Mouse (Mus musculus) urinary bladder, postnatal 14 days (tissue): ENCODE results near the gene Oprd1.

Experiments used
- DNase-seq: peaks from one replicate; pipeline ENCODE4 v3.0.0; 2021; ENCODE audit warnings: low spot score

The Oprd1 gene

DNA sequence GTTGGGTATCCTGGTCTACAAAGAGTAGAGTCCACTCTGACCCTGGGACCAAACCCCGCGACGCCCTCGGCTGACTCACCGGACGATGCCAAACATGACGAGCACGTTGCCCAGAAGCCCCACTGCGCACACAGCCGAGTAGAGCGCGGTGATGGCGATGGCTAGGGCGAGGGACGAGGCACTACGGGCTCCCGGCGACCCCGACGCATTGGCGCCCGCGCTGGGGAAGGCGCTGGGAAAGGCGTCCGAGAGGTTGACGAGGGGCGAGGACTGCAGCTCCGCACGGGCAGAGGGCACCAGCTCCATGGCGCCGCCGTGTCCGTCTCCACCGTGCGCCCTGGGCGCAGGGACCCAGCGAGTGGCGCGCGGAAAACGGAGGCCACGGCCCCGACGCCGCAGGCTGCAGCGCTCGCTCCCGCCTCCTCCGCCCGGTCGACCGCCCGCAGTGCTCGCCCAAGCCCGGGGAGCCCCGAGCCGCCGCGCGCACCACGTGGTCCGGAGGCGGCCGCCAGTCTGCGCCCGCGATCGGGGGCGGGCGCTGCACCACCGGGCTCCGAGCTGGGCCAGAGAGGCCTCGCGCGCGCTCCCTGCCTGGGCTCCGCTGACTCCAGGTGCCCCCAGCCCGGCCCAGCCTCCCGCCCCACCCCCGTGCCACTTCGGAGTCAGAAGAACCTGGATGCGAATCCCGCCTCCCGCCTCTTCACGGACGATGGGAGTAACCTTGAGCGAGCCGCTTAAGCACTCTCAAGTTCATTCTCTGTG, at the start of gene Oprd1:
TSS of gene Oprd1 (minus strand) at position 407 of the 762 bp plus-strand sequence.
- DNase-seq = no peak

DNA sequence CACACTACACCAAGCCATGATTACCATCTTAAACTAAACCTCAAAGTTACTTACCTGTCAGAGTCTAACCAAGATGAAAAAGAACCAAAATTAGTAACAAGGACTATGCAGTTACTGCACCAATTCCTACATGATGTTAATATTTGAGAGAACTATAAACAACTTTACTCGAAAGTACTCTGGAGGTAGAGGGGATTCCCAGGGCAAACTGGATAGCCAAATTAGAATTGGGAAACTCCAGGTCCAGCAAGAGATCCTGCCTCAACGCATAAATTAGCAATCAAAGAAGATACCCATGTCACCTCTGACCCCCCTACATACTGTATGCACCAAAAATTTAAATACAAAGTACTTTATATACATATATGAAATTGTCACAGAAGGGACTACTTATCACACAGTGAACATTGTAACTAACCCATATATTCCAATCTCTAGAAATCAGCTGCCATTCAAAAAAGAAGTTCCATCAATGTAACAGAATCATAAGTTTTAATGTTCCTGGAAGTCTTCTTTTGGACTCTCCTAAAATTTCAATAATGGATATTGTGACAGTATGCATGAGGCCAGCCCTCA, 43.6 kb upstream of the Oprd1 start:
- DNase-seq = no peak

DNA sequence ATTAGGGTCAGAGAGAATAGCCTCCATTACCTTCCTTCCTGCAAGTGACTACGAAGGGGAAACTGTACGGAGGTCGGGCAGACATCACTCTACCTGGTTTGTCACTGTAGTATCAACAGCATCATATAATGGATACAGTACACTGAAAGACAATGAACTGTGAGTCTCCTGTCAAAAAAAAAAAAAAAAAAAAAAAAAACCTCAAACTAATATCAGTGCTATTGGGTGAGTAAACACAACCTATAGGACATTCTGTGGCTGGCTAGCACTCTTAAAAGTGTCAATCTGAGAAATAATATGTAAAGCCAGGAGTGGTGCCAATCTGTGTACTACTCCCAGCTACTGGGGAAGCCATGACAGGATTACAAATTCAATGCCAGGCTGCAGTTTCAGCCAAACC, 38.9 kb upstream of the Oprd1 start:
- DNase-seq = no peak

DNA sequence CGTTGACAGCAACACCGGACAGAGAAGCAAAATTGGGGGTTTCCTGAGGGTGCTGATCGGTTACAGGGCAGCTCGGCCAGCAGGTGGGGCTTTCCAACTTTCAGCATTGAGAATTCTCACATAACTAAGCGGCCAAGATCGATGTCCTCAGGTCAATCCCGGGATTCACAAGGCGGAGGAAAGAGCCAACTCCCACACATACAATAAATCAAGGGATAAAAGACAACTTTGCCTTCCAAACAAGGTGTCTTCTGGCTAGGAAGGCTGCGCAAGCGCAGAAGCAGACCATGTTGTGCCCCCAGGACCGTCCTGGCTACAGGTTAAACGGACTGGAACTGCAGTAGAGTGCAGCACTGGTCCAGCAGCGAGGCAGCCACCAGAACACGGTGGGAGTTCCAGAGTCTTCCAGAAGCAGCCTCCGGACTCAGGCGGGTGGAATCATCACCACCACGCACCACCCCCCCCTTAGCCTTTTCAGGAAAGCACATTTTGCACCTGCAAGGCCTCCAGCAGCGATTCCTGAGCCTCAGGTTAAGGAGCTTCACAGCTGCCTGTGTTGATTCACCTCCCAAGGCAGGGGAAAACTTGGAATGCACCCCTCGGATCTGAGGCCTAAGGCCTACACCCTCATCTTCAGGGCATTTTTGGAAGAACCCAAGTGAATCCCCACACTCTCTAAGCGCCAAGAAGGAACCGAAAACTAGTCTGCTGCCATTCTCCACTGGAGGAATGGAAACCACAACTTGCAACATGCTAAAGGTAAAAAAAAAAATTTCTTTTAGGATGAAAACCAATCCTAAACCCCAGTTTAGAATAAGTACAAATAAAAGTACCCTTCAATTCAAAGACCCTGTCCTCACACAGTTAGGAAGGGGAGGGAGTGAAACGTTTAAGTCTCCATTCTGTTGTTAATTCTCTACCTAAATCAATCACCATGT, 37.7 kb upstream of the Oprd1 start:
- DNase-seq = no peak

DNA sequence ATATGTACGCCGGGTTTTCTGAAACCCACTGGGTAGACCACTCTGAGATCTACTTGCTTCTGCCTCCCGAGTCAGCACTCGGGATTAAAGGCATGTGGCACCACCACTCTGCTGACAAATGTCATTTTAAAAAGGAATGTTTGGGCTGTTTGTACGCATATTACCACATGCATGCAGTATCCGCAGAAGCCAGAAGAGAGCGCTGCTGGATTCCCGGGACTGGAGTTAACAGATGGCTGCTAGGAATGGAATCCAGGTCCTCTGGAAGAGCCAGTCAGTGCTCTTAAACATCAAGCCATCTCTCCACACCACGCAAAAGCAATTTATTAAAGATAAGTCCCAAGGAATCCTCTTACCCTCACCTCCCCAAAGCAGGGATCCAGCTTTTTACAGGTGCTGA, 36.4 kb upstream of the Oprd1 start:
- peak; percentile 57 for DNase-seq

DNA sequence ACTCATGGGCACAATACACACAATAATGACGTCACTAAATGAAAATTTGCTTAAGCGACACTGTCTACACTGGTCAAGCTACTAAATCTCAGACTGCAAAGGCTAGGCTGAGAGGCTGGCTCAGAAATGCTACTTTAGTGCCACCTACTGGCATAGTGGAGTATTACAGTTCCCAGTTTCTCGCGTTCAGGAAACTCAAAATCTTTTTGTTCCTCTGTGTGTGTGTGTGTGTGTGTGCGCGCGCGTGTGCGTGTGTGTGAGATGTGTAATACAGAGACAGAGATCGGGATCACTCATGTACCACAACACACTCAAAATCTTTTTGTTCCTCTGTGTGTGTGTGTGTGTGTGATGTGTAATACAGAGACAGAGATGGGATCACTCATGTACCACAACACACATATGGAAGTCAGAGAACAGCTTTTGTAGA, 34.4 kb upstream of the Oprd1 start:
- DNase-seq = peak; percentile 67

DNA sequence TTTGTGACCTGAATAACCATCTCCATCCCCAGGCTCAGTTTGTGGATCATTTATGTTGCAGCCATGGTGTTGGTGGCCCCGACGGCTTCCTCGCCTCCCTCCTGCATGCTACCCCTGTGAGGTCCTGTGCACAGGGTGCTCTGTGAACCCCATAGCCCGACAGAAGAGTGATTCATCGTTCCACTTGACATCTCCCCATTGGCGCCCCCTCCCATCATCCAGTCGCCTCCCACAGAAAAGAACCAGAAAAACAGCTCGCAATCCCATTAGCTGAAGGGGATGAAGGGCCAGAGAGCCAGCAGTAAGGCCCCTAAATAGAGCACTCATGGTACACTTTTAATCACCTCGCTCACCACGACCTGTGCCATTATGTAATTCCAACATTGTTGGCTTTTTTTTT, 32.2 kb upstream of the Oprd1 start:
- DNase-seq = no peak

DNA sequence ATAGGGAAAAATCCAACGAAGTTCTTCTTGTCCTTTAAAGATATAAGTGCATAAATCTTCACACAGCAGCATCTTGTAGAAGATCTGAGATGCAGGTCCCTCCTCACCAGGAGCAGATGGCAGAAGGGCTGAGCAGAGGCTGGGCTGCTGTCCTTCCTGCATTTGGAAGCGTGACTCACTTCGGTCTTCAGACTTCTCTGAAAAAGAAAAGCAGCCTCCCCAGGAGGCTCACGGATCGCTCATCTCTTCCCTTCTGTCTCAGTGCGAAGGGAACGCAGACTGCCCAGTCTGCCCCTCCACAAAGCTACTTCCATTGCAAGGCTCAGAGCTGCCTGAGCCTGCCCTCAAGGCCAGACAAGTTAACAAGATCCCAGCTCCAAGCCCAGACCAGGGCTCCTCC, 26.6 kb upstream of the Oprd1 start:
- DNase-seq = no peak

DNA sequence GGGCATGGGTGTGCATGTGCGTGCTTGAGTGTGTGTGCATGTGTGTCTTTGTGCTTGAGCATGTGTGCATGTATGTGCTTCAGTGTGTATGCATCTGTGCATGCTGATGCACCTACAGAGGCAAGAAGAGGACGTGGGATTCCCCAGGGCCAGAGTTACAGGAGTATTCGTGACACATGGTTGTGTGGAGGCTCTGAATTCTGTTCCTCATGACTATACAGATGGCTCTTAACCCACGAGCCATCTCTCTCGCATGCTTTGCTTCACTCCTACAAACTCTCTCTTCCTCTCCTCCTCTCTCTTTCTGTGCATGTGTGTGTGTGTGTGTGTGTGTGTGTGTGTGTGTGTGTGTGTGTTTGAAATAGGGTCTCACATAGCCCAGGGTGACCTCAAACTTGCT, 25.5 kb upstream of the Oprd1 start:
- DNase-seq = no peak

DNA sequence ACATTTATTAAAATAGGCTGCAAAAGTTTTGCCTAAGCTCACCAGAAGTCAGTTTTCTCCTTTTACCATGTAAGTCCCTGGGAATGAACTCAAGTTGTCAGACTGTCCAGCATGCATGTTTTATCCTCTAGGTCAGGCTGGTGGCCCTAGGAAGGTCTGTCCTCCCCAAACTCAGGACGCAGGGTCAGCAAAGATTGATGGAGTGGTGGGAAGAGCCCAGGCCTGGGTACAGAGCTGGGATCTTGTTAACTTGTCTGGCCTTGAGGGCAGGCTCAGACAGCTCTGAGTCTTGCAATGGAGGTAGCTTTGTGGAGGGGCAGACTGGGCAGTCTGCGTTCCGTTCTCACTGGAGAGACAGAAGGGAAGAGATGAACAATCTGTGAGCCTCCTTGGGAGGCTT, 25.0 kb upstream of the Oprd1 start:
- DNase-seq = no peak

DNA sequence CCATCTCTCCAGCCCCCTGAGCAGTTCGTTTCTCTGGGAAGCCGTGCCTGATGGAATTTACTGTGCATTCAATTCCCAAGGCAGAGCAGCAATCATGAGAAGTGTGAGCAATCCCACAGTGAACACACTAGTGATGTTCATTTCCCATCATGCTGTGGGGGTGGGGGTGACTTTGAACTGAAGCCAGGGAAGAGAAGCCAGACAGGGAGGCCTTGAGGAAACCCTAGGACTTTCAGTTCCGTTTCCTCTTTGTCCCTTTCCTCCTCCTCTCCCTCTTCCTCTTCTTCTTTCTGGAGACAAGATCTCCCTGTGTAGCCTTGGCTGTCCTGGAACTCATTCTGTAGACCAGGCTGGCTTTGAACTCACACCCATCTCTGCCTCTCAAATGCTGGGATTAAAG, 23.1 kb upstream of the Oprd1 start:
- DNase-seq = no peak

DNA sequence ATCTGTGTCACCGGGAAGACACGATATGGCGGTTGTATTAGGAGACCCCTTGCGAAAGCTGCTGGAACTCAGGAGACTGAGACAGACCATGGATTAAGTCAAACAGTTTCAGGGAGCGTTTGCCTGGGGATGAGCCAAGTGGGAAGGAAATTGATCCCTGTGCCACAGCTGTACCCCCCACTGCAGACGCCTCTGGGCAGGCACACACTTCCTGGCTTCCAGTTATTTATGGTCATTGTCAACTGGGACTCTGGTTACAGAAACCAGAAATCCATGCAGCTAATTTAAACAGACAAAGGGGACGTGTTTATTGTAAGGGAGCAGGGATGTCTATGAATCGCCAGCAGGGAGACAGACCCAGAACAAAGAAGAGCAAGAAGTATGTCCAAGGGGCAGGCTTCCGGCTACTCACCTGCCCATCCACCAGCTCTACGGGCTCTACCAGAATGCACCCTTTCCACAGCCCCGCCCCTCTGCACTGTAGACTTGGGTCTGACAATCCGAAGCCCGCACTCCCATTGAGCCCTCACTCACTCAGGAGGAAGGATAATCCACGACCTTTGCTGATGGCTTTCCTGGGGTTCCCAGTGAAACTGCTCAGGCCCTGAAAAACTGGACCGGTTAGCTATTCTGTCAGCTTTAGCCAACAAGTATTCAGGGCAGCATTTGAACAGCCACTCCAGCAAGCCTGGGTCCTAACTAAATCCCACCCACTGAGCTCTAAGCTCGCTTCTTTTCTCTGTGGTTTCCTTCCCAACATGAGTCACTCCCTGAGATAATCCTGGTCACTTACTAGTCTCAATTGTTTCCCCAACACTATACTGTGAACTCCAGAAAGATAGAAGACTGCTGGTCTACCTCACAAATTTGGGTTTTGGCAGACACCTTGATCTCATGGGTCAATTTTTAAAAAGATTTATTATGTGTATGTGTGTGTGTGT, 22.3 kb upstream of the Oprd1 start:
- no peak for DNase-seq

DNA sequence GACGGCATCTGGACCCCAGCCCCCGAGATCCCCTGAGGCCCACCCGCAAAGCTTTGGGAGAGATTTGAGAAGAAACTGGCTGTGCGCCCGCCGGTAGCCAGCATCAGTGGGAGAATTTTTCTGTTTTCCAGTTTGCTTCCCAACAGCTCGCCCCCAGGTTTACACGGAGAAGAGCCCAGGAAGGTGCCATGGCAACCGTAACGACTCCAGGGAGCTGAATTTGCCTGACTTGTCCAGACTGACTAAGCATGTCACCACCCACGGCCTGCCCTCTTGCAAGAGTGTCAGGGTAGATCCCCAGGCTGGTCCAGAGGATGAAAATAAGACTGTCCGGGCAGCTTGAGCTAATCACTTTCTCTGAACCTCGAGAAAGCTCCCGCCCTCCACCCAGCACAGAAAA, 21.4 kb upstream of the Oprd1 start:
- no peak for DNase-seq

DNA sequence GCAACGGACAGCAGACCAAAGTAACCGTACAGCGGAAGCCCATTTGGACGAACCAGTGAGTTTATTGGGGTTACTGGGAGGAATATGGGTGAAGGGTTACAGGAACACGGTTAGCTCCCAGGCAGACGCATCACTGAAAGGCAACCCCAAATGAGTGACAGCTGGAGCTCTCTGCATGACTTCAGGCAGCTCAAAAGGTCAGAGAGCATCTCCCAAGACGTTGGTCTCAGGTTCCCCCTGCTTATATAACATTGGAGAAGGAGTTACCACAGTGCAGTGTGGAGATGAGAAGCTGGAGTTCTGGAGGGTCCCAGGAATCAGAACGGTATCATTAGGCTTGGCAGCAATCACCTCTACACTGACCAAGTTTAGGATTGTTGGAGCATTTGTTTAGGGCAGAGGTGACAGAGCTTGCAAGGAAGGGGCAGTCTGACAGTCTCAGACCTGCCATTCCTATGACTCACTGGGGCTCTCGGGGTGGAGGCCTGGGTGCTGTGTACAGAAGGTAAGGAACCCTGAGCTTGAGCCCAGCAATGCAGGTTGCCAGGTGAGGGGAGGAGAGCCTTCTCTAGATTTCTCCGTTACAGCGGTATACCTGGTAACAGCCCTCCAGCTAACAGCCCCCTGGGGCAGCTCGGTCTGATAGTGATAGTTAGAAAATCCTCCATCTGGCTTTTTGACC, 12.8 kb upstream of the Oprd1 start:
- peak; percentile 72 for DNase-seq

DNA sequence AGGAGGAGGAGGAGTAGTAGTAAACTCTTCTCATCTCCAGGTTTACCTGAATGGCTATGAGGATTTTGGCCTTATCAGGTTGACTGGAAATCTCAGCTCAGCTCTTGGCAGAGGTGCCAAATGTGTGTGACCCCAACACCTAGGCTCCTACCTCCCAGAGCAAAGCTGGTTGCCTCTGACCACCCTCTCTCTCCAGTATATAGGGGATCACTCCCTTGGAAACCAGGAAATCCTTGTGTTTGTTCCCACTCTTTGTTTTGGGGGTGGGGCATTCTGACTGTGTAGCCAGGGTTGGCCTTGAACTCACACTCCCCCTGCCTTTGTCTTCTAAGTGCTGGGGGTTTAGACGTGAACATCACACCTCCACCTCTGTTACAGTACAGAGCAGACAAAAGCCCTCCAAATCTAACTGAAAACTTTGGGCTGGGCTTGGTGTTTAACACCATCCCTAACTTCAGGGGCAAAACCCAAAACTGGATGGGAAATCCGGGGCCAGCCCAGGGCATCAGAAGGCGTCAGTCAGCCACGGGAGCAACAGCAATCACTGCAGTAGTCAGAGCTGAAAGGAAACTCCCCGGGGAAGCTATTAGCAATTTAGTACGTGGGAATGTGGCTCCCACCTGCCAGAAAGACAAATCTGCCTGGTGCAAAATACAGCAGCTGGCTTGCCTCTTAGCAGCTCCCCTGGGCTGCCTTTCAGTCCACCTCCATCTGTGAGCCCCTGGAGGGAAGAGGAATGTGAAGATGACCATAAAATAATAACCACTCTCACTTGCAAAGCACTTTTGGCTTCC, 10.8 kb upstream of the Oprd1 start:
- no peak for DNase-seq

DNA sequence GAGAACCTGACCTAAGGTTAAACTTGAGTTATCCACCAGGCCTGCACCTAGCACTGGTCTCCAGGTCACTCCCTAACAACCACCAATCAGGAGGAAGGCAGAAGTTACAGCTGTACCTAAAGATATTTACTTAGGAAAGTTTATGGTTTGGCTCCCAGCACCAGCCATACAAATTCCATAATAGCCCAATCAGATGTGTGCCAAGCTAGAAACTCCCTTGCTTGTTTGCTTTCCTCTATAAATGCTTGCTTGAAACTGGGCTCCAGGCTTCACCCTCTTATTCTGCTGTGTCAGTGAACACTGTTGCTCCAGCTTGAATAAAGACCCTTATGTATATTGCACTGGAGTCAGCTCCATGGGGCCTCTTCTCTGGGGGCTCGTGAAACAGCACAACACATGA, 7.4 kb upstream of the Oprd1 start:
- DNase-seq = no peak

DNA sequence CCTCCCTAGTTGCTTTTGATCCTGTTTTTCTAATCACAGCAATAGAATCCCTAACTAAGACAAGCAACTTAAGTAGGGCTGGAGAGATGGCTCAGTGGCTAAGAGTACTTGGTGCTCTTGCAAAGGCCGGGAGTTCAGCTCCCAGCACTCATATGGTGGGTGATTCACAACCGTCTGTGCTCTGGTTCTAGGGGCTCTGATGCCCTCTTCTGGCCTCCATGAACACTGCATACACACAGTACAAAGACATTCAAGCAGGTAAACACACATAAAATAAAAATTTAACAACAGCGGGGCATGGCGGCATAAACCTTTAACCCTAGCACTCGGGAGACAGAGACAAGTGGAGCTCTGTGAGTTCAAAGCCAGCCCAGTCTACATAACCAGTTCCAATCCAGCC, 1.9 kb upstream of the Oprd1 start:
- no peak for DNase-seq

DNA sequence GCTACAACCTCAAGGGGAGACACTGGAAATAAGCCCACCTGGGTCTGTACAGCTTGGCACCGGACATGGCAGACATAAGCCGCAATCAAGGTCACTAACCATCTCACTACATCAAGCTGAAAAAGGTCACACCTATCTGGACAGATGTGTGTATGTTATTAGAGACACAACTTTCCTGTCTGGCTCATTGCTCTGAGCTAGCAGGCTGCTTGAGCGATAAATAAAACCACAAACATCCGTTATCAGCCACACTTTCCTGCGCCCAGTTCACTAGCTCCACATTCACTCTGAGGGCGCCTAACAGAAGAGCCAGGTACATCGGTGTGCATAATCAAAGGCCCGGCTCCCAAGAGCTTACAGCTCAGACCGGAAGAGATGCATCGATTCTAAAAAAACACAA, 806 bp upstream of the Oprd1 start:
- no peak for DNase-seq

DNA sequence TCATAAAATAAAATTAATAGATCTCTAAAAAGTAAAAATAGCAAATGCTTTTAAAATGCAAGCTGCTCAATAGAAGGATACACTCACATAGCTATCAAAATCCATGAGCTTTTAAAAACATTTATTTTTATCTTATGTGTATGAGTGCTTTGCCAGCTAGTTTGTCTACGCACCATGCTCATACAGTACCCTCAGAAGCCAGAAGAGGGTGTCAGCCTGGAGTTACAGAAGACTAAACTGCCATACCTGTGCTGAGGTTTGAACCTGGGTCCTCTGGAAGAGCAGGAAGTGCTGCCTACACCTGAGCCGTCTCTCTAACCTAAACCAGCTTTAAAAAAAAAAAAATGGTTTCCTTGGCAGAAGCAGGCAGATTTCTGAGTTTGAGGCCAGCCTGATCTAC, 5.6 kb downstream of the Oprd1 start:
- no peak for DNase-seq

DNA sequence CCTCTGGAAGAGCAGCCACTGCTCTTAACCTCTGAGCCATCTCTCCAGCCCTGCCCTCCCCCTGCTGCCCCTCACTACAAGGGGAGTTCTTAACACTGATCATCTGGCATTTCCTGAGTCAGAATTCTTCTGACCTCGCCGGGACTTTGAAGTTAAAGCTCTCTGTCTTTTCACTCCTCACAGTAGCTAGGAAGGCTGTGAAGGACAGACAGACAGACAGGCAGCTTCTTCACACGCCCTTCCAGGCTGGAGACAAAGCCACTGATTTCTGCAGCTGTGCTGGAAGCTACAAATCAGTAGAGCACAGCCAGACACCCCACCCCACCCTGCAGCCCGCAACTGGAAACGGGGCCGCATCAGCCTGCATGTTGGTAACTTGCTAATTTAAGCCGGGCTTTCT, 7.3 kb downstream of the Oprd1 start:
- DNase-seq = no peak
